Mouse (Mus musculus) embryonic facial prominence, embryonic 15.5 days (tissue): ENCODE results near the gene Slc7a4. TPM values are rescaled to one million over a fixed set of nuclear protein-coding genes. Genes with fewer than 3 reads are reported as not detected.

Source experiments
- ATAC-seq: fragments of 200-750 bp; cut with Nextera tagmentation; 2 replicates; pipeline ENCODE4 v1.8.0; 2017; ENCODE audit warnings: low read depth, moderate TSS enrichment; ENCODE audit not compliant: insufficient number of reproducible peaks, low FRiP score, low TSS enrichment
- H3K27ac ChIP-seq: fragments of 300-500 bp; sonication (generic); replicated peaks from 2 replicates; pipeline ENCODE4 v1.5.1; 2015; ENCODE audit warnings: mild to moderate bottlenecking, inconsistent platforms
- H3K27me3 ChIP-seq: fragments of 300-500 bp; sonication (generic); 2 replicates; pipeline ENCODE4 v1.6.1; 2015; ENCODE audit warnings: inconsistent platforms
- H3K36me3 ChIP-seq: fragments of 300-500 bp; sonication (generic); 2 replicates; pipeline ENCODE4 v1.6.1; 2015; ENCODE audit warnings: mild to moderate bottlenecking, inconsistent platforms
- H3K4me1 ChIP-seq: fragments of 300-500 bp; sonication (generic); 2 replicates; pipeline ENCODE4 v1.6.1; 2015; ENCODE audit warnings: inconsistent platforms
- H3K4me2 ChIP-seq: fragments of 300-500 bp; sonication (generic); replicated peaks from 2 replicates; pipeline ENCODE4 v1.6.1; 2015; ENCODE audit warnings: mild to moderate bottlenecking, inconsistent platforms
- H3K4me3 ChIP-seq: fragments of 300-500 bp; sonication (generic); replicated peaks from 2 replicates; pipeline ENCODE4 v1.5.1; 2015; ENCODE audit warnings: mild to moderate bottlenecking, inconsistent platforms
- H3K9ac ChIP-seq: fragments of 300-500 bp; sonication (generic); 2 replicates; pipeline ENCODE4 v1.6.1; 2015; ENCODE audit warnings: inconsistent platforms
- H3K9me3 ChIP-seq: fragments of 300-500 bp; sonication (generic); replicated peaks from 2 replicates; pipeline ENCODE4 v1.6.1; 2016; ENCODE audit warnings: inconsistent platforms
- whole genome bisulfite sequencing: fragments of 180-500 bp; shearing (Covaris S2); methylation state at CpG from one replicate; pipeline ENCODE4 v1.1.7; 2015; 5-methylcytosine and 5-hydroxymethylcytosine counted together
- polyA plus RNA-seq: library from polyadenylated mRNA; unstranded; fragments of >200 nt; fragmentation: Nextera tagmentation; extraction: Ambion mirVana; gene quantifications from 2 replicates; pipeline ENCODE4 v1.2.1, GENCODE M21; 2015

Gene Slc7a4
- polyA plus RNA-seq, 1 experiment from 2014 or later = 9.4 TPM

DNA sequence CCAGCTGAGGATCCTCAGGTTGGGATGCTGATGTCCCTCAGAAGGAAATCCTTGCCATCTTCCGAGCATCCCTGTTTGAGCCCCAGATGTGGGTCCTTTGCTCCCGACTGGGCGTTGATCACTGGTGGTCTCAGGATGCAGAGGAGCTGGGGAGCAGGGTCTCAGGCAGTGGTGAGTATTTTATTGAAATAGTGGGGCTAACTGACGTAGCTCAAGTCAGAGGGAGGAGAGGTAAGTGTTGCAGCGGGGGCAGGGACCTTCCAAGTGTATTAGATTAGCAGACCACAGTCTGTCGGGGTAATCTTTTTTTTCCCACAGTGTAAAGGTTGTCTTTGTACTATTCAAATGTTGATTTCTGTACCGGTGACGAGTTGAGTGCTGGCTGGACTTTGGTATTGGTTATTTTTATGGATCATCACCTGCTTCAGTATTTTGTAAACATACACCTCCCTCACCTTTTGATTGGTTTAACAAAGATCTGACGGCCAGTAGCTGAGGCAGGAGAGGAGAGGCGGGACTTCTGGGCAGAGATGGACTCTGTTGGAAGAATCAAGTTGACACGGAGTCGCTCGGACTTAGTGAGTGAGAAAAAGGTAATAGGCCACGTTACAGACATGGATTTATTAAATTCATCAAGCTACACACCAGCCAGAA, 50.2 kb downstream of the Slc7a4 start:
- Histone ChIP-seq H3K9ac (no peak overlapping the region), H3K4me2 (no peak overlapping the region), H3K9me3 (no peaks in the 10 kb centered on the region), H3K27me3 (no peaks in the 10 kb centered on the region), H3K36me3 (peaks cover 16% of the 10 kb centered on the region), H3K27ac (no peak overlapping the region), H3K4me1 (peaks cover 22% of the 10 kb centered on the region), H3K4me3 (no peak overlapping the region)
- no peak for ATAC-seq
- WGBS = 72% methylated on average over 14 of the region's 14 CpGs

GRCm38 (mm10) chr16:17532271-17532670, 50.7 kb downstream of the Slc7a4 start:
- 51% methylated on average over 4 of the region's 4 CpGs for WGBS
- Histone ChIP-seq H3K9me3 (no peaks in the 10 kb centered on the region), H3K4me3 (no peak overlapping the region), H3K4me2 (no peak overlapping the region), H3K27ac (no peak overlapping the region), H3K4me1 (peaks cover 22% of the 10 kb centered on the region), H3K36me3 (peaks cover 21% of the 10 kb centered on the region), H3K27me3 (no peaks in the 10 kb centered on the region), H3K9ac (no peak overlapping the region)
- ATAC-seq = no peak

- Histone ChIP-seq H3K27ac (peak within 1 kb of the TSS; percentile 97), H3K9me3 (no peaks in the 10 kb centered on the region), H3K4me1 (peaks cover 22% of the 10 kb centered on the region), H3K4me3 (peak within 1 kb of the TSS; percentile 63), H3K4me2 (peak within 1 kb of the TSS; percentile 75), H3K36me3 (peaks cover 36% of the 10 kb centered on the region), H3K27me3 (no peaks in the 10 kb centered on the region), H3K9ac (peak within 1 kb of the TSS; percentile 58)
- WGBS = under 1% methylated on average over 67 of the region's 67 CpGs
- peak; percentile 96 for ATAC-seq
Measured at GRCm38 (mm10) chr16:17530640-17531288, 52.2 kb downstream of the Slc7a4 start, which contains the start of gene Thap7. TSS of gene Thap7 (minus strand) at chr16:17531136.

- Histone ChIP-seq H3K4me1 (peaks cover 22% of the 10 kb centered on the region), H3K9ac (peak overlapping the region; percentile 58), H3K4me3 (peak overlapping the region; percentile 63), H3K9me3 (no peaks in the 10 kb centered on the region), H3K36me3 (peaks cover 43% of the 10 kb centered on the region), H3K27me3 (no peaks in the 10 kb centered on the region), H3K4me2 (peak overlapping the region; percentile 75), H3K27ac (peak overlapping the region; percentile 97)
- 13% methylated on average over 17 of the region's 17 CpGs for WGBS
- no peak for ATAC-seq
Measured at GRCm38 (mm10) chr16:17529981-17530586, 52.9 kb downstream of the Slc7a4 start.

GRCm38 (mm10) chr16:17528276-17528675, 54.7 kb downstream of the Slc7a4 start:
- ATAC-seq = no peak
- 85% methylated on average over 13 of the region's 13 CpGs for WGBS
- H3K4me3 ChIP-seq = no peak overlapping the region
- peaks cover 22% of the 10 kb centered on the region for H3K4me1 ChIP-seq
- H3K4me2 ChIP-seq = no peak overlapping the region
- H3K9ac ChIP-seq = no peak overlapping the region
- peaks cover 58% of the 10 kb centered on the region for H3K36me3 ChIP-seq
- no peak overlapping the region for H3K27ac ChIP-seq
- no peaks in the 10 kb centered on the region for H3K9me3 ChIP-seq
- H3K27me3 ChIP-seq = no peaks in the 10 kb centered on the region

- Histone ChIP-seq H3K9ac (no peak overlapping the region), H3K27ac (no peak overlapping the region), H3K27me3 (no peaks in the 10 kb centered on the region), H3K4me2 (no peak overlapping the region), H3K4me1 (peaks cover 22% of the 10 kb centered on the region), H3K36me3 (peaks cover 64% of the 10 kb centered on the region), H3K4me3 (no peak overlapping the region), H3K9me3 (no peaks in the 10 kb centered on the region)
- no peak for ATAC-seq
Measured at GRCm38 (mm10) chr16:17527606-17528005, 55.4 kb downstream of the Slc7a4 start.

DNA sequence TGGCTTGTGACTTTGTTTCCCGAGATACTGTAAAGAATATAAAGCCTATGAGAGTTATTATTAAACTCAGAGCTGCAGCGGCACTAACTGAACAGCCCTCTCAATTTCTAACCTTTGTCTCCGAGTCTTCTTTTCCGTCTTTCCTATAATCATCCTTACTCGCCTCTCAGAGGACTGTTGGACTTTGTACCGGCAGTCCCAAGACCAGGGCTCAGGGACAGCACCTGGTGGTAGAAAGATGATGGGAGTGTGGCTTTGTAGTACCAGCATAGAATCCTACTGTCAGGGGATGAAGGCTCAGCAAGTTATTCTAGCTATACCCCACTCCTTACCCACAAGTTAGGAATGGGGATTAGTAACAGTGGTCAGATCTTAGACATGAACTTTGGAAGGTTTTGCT, 56.8 kb downstream of the Slc7a4 start:
- no peak for ATAC-seq
- no peak overlapping the region for H3K4me3 ChIP-seq
- 90% methylated on average over 6 of the region's 6 CpGs for WGBS
- peaks cover 14% of the 10 kb centered on the region for H3K4me1 ChIP-seq
- H3K36me3 ChIP-seq = peaks cover 78% of the 10 kb centered on the region
- H3K27me3 ChIP-seq = no peaks in the 10 kb centered on the region
- no peak overlapping the region for H3K9ac ChIP-seq
- no peaks in the 10 kb centered on the region for H3K9me3 ChIP-seq
- no peak overlapping the region for H3K4me2 ChIP-seq
- no peak overlapping the region for H3K27ac ChIP-seq

- Histone ChIP-seq H3K36me3 (peaks cover 85% of the 10 kb centered on the region), H3K4me2 (no peak overlapping the region), H3K27me3 (no peaks in the 10 kb centered on the region), H3K4me3 (no peak overlapping the region), H3K9me3 (no peaks in the 10 kb centered on the region), H3K4me1 (peaks cover 14% of the 10 kb centered on the region), H3K9ac (no peak overlapping the region), H3K27ac (no peak overlapping the region)
- 79% methylated on average over 3 of the region's 3 CpGs for WGBS
- no peak for ATAC-seq
Measured at GRCm38 (mm10) chr16:17525524-17525923, 57.5 kb downstream of the Slc7a4 start.

- Histone ChIP-seq H3K9ac (no peak overlapping the region), H3K27me3 (no peaks in the 10 kb centered on the region), H3K9me3 (no peaks in the 10 kb centered on the region), H3K4me1 (0 out of 2 replicates have a peak, but pooled peaks cover 4% of the 10 kb centered on the region), H3K27ac (no peak overlapping the region), H3K36me3 (peaks cover 97% of the 10 kb centered on the region), H3K4me2 (no peak overlapping the region), H3K4me3 (no peak overlapping the region)
- no peak for ATAC-seq
- WGBS = 86% methylated on average over 11 of the region's 11 CpGs
Measured at GRCm38 (mm10) chr16:17524156-17524555, 58.9 kb downstream of the Slc7a4 start.
